Mouse (Mus musculus): ENCODE data around the gene Natd1.

GRCm38 (mm10) chr11:60954255-60955104 is 39.9 kb upstream of the Natd1 start:
- TF ChIP-seq CTCF (IDR thresholded peaks at IDR 0.05; ENCODE audit: control insufficient read depth, insufficient read depth, low read length) (no peak), POLR2A (IDR thresholded peaks at IDR 0.05; ENCODE audit: borderline replicate concordance, control insufficient read depth, low read depth, low read length) (no peak)

Measured in bone marrow, adult 2 months (tissue).